Mouse (Mus musculus) brain, embryonic 14.5 days (tissue): ENCODE results near the gene Tas1r2.

Source experiments
- CTCF ChIP-seq: fragments of 200-500 bp; IDR thresholded peaks from 2 replicates; pipeline ENCODE4 v1.5.1; 2012; ENCODE audit warnings: inconsistent platforms, mild to moderate bottlenecking, moderate library complexity, borderline replicate concordance; ENCODE audit not compliant: insufficient read depth, insufficient read length; ENCODE audit errors: extremely low read depth
- POLR2A ChIP-seq: fragments of 200-500 bp; IDR thresholded peaks from 2 replicates; pipeline ENCODE4 v1.6.1; 2012; ENCODE audit warnings: mild to moderate bottlenecking, inconsistent platforms, borderline replicate concordance; ENCODE audit not compliant: poor library complexity, insufficient read depth, insufficient read length, severe bottlenecking; ENCODE audit errors: extremely low read depth

DNA sequence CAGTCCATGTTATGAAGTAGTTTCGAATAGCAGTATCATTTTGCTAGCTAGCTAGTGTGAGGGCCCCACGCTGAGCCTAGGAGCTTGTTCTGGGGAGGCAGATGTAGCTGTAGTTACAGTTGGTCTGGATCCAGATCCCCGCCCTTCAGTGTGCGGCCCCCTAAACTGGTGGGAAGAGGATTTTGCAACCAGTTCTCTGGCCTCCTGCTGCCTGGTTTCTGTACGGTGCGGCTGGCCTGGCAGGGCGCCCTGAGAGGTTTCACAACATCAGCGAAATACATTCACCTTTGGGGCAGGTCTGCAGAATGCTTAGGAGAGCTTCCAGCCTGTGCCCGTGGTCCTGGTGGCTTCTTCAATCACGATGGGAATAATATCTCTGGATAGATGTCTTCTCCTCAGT is 28.6 kb upstream of the Tas1r2 start:
- TF ChIP-seq CTCF = no peak
- TF ChIP-seq POLR2A = no peak
